Mouse (Mus musculus) thymus, adult 2 months (tissue): ENCODE results near the gene Myocos. TPM values are rescaled to one million over a fixed set of nuclear protein-coding genes. Genes with fewer than 3 reads are reported as not detected.
A peak's percentile ranks its signal among the peaks of the same experiment; 100 is the strongest.
"Not testable (repeated sequence)": the region's sequence is repeated elsewhere in the genome, so short reads cannot be mapped to it uniquely, and the experiment has no call there.

ENCODE experiments used
- DNase-seq: peaks from one replicate; pipeline ENCODE4 v3.0.0; 2021
- H3K27ac ChIP-seq: fragments of 200-500 bp; 2 replicates; pipeline ENCODE4 v1.5.1; 2012; ENCODE audit warnings: low read length, control low read depth; ENCODE audit not compliant: control insufficient read depth, insufficient read depth
- H3K27me3 ChIP-seq: fragments of 200-500 bp; 2 replicates; pipeline ENCODE4 v1.6.1; 2012; ENCODE audit warnings: mild to moderate bottlenecking, low read length, moderate library complexity, mixed read lengths; ENCODE audit not compliant: control insufficient read depth, insufficient read depth
- H3K36me3 ChIP-seq: fragments of 200-500 bp; 2 replicates; pipeline ENCODE4 v1.6.1; 2012; ENCODE audit warnings: mild to moderate bottlenecking, low read length, moderate library complexity; ENCODE audit not compliant: control insufficient read depth, insufficient read depth
- H3K4me1 ChIP-seq: fragments of 200-500 bp; replicated peaks from 2 replicates; pipeline ENCODE4 v1.6.1; 2012; ENCODE audit warnings: low read length; ENCODE audit not compliant: control insufficient read depth, insufficient read depth
- H3K4me3 ChIP-seq: fragments of 200-500 bp; 2 replicates; pipeline ENCODE4 v1.5.1; 2012; ENCODE audit warnings: mild to moderate bottlenecking, low read length, control low read depth, moderate library complexity; ENCODE audit not compliant: control insufficient read depth, insufficient read depth
- CTCF ChIP-seq: fragments of 200-500 bp; IDR thresholded peaks from 2 replicates; pipeline ENCODE4 v1.5.1; 2012; ENCODE audit warnings: mild to moderate bottlenecking, control low read depth, low read length, moderate library complexity, borderline replicate concordance; ENCODE audit not compliant: control insufficient read depth, poor library complexity, insufficient read depth; ENCODE audit errors: extremely low read depth
- POLR2A ChIP-seq: fragments of 200-500 bp; IDR thresholded peaks from 2 replicates; pipeline ENCODE4 v1.6.1; 2012; ENCODE audit warnings: mild to moderate bottlenecking, low read length, control low read depth, moderate library complexity; ENCODE audit not compliant: control insufficient read depth, poor library complexity, insufficient read depth; ENCODE audit errors: extremely low read depth
- WGBS: fragments of 180-500 bp; shearing (Covaris S2); methylation state at CpG from one replicate; pipeline ENCODE4 v1.1.7; 2018; 5-methylcytosine and 5-hydroxymethylcytosine counted together
- polyA plus RNA-seq: library from polyadenylated mRNA; depleted of rRNA; stranded (reverse); fragments of >200 nt; gene quantifications from 2 replicates; pipeline ENCODE4 v1.2.3, GENCODE M21; 2012

The Myocos gene
- polyA plus RNA-seq, 1 experiment: 0.19 TPM

DNA sequence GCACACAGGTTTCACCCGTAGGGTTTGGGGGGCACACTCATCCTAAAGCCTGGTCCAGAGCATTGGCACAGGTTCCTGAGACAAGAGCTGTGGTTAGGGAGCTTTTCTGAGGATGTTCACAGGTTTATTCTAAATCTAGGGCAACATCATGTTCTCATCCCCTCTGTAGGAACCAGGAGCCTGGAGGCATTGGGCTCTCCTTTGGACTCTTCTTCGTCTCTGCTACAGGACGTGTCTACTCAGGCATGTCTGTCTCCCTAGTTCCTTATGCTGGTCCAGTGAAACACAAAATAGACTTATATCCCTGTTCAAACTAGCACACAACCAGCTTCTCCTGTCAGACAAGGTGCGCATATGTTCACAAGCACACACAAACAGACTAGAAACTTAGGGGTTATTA, 19.5 kb downstream of the Myocos start:
- TF ChIP-seq POLR2A (no peak), CTCF (no peak)
- DNase-seq: no peak
- Histone ChIP-seq H3K4me3 (no peak overlapping the region), H3K27ac (no peak overlapping the region), H3K36me3 (no peaks in the 10 kb centered on the region), H3K4me1 (no peaks in the 10 kb centered on the region), H3K27me3 (no peaks in the 10 kb centered on the region)
- 94% methylated on average over 4 of the region's 4 CpGs for WGBS

DNA sequence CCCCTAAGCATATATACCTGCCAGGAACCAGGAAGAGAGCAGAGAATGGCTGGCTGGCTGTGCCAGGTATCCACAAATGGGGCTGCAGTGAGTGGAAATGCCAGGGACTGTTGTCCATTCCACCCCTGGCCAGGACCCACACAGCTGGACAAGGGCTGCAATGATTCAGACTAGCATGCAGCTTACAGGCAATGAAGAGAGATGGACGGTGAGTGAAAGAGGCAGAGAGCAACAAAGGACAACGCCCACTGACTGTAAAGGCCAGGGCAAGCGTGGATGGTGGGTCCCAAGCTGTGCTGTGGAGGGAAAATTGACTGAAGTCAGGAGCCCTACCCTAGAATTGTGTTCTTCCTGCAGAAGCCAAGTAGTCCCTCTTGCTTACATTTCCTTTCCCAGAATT, 21.5 kb downstream of the Myocos start:
- H3K4me3 ChIP-seq: no peak overlapping the region
- no peaks in the 10 kb centered on the region for H3K4me1 ChIP-seq
- WGBS: 90% methylated on average over 3 of the region's 3 CpGs
- H3K27me3 ChIP-seq: no peaks in the 10 kb centered on the region
- DNase-seq: no peak
- H3K27ac ChIP-seq: no peak overlapping the region
- H3K36me3 ChIP-seq: no peaks in the 10 kb centered on the region
- TF ChIP-seq POLR2A: no peak
- TF ChIP-seq CTCF: no peak

DNA sequence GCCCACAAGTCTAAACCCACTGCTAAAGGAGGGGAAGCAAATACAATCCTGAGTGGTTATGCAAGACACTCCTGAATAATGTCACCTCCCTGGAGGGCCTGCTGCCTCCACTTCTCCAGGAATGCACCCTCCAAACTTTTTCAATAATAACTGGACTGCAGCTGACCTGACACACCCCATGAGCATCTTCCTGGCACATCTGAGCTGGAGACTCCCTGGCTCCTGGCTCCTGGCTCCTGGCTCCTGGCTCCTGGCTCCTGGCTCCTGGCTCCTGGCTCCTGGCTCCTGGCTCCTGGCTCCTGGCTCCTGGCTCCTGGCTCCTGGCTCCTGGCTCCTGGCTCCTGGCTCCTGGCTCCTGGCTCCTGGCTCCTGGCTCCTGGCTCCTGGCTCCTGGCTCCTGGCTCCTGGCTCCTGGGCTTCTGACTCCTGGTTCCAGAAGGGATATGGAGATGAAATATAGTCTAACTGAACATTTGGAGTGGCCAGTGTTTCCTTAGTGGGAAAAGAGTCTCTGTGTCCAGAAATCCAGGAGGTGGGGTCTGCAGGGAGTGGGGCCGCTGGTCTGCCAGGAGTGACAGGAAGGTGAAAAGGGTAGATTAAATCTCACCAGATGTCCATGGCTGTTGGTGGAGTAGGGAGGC, 22.6 kb downstream of the Myocos start:
- H3K27ac ChIP-seq, DNase-seq, H3K4me1 ChIP-seq, H3K27me3 ChIP-seq, H3K4me3 ChIP-seq, H3K36me3 ChIP-seq: not testable (repeated sequence)
- 78% methylated on average over 1 of the region's 1 CpGs for WGBS

DNA sequence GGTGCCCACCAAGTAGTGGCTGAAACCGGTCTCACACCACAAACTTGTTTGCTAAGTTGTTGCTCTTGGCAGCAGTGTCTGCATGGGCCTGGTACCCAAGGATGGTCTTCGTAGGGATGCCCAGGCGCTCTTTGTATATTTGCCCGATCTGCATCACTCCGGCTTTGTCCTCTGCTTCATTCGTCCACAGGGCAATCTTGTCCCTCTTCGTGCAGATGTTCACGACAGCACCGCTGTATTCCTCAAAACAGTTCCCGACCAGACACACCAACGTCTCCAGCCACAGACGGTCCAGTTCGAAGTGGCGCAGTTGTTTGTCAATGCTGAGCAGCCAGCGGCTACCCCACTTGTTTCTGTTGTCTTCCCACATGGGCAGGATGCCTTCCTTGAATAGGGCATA, 29.7 kb downstream of the Myocos start:
- not testable (repeated sequence) for H3K27me3 ChIP-seq, DNase-seq, H3K27ac ChIP-seq, H3K4me1 ChIP-seq, H3K36me3 ChIP-seq, H3K4me3 ChIP-seq
- WGBS: 98% methylated on average over 15 of the region's 15 CpGs

DNA sequence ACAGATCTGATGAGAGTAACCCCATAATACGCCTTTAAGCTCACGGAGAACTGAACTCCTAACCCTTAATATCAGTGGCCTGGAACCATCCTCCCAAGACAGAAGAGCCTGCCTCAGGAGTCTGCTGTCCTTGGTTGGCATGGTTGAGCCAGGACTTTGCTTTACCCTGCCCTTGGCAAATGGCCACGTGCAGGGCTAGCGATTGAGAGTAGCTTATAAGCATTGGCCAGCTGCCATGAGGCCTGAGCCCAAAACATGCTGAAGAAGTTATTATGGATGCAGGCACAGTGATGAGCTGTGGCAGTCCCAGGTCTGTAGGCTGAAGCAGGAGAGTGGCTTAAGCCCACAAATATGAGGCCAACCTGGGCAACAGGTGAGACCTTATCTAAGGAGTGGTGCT, 30.2 kb downstream of the Myocos start:
- not testable (repeated sequence) for DNase-seq, H3K36me3 ChIP-seq, H3K27me3 ChIP-seq, H3K27ac ChIP-seq, H3K4me3 ChIP-seq, H3K4me1 ChIP-seq
- WGBS: 88% methylated on average over 4 of the region's 4 CpGs

DNA sequence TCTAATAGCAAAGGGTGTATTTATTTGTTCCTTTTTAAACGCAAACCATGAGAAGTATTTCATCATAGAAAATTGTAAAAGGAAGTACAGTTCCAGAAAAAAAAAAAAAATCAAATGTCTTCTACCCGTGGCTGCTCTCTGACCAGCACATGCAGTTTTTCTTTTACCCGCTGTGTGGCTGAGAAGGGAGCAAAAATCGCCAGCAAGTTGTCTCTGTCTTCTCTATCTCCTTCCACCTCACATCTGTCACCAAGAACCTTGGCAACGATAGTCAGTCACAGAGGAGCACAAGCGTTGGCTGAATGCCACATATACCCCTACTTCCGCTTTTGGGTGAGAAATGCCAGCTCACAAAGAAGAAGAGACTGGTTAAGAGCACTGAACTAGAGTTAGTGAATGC, 32.8 kb downstream of the Myocos start:
- H3K27me3 ChIP-seq: no peaks in the 10 kb centered on the region
- H3K27ac ChIP-seq: no peak overlapping the region
- H3K36me3 ChIP-seq: no peaks in the 10 kb centered on the region
- H3K4me3 ChIP-seq: no peak overlapping the region
- no peak for TF ChIP-seq CTCF
- TF ChIP-seq POLR2A: no peak
- 4% methylated on average over 7 of the region's 7 CpGs for WGBS
- H3K4me1 ChIP-seq: 0 out of 2 replicates have a peak, but pooled peaks cover 5% of the 10 kb centered on the region
- DNase-seq: peak; percentile 29

DNA sequence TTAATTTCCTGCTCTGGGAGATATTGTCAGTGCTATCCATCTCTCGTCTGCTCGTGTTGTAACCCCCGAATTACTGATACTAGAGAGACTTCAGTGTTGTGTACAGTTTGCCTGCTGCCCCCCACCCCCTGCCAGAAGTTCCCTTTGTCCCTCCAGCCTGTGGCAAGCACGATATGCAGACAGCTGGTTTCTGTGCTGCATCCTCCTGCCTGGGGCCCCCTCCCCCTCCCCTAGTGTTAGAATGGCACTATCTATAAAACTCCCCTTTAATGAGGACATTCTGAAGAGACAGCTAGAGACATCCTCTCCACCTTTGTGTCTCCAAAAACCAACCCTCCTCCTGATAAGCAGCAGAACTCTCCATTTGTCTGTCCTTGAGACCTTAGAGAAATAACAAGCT, 34.1 kb downstream of the Myocos start:
- Histone ChIP-seq H3K4me1 (0 out of 2 replicates have a peak, but pooled peaks cover 5% of the 10 kb centered on the region), H3K27ac (no peak overlapping the region), H3K36me3 (no peaks in the 10 kb centered on the region), H3K27me3 (no peaks in the 10 kb centered on the region), H3K4me3 (no peak overlapping the region)
- DNase-seq: no peak
- 52% methylated on average over 4 of the region's 4 CpGs for WGBS
- TF ChIP-seq POLR2A (no peak), CTCF (no peak)
